Mouse (Mus musculus): ENCODE measurements at regions not wholly inside any gene's neighbourhood (a gene's known extent, or its start where the extent isn't known, plus 50 kb on each side); places are given as distances from the start of the nearest gene placed in this dataset.

DNA sequence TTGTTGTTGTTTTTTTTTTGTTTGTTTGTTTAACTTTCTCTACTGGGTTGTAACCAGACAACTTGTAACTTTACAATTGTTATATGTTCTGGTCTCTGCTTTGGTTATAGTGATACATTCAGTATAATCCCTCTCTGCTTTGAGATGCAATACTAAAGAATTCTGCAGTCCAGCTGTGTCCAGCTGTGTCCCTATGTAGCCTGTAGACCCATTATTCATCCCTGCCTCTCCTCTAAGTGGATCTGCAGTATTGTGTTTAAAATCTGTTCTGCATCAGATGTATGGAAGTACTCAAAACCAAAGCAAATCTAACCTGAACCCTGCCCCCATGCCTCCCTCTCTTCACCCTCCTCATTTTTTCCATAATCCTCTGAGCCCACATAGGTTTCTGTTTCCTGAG is 279.6 kb downstream of the Rps29 start:
- no peak for DNase-seq (ENCODE audit: low read depth)

DNA sequence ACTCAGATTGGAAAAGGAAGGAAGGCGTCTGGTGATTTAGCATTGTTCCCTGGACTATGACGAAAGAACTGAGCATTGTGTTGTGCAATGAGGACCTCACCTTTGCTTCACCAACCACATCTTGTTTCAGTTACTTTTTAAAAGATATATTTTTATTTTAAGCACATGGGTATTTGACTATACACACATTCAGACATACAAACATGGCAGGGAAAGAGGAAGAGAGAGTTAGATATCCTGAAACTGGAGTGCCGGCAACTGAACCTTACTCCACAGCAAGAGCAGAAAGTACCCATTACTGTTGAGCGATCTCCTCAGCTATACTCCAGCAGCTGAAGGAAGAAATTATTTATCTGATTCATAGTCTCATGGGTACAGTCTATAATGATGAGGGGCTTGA is 287.7 kb downstream of the Rps29 start:
- no peak for DNase-seq (ENCODE audit: low read depth)

DNA sequence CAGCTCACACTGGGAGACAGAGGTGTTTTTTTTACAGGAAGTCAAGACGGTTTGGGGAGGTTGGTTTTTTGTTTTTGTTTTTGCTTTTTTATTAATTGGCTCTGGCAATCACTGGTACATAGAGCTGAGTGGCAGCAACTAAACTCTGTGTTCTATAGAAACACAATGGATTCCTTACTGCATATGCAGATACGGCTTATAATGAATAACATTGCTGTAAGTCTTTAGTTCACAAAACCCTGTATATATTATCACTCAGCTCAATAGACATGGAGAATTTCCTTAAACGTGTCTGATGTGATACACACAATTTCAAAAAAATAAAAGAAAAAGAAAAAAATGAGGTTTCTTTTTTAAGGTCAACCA is 296.0 kb downstream of the Rps29 start:
- DNase-seq (ENCODE audit: low read depth) = no peak

DNA sequence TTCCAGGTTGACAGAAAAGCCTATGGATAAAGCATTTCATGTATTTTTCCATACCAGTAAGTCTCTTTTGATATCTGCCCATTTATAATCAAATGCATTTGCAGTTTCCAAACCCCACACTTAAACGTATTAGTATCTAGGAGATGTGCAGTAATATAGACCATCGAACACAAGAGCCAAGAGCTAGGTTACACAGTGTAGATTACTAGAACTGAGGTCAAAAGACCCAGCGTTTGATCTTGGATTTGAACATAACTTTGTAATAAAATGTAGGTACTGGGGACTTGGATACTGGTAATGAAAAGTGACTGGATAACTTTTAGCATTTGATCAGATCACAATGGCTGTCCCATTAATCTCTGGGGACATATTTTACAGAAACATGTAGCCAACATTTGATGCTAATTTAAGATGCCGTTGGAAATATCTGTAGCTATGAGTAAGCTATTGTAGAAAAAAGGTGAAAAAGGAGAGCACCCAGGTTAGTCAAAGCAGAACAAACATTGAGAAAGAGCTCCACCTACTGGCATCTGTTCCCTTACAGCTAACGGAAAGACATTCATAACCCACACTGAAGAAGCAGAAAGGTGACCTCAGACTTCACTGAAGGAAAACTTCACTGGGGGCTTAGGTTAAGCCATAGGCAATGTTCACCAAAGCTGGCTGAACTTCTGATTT is 296.5 kb downstream of the Rps29 start:
- no peak for DNase-seq (ENCODE audit: low read depth)

DNA sequence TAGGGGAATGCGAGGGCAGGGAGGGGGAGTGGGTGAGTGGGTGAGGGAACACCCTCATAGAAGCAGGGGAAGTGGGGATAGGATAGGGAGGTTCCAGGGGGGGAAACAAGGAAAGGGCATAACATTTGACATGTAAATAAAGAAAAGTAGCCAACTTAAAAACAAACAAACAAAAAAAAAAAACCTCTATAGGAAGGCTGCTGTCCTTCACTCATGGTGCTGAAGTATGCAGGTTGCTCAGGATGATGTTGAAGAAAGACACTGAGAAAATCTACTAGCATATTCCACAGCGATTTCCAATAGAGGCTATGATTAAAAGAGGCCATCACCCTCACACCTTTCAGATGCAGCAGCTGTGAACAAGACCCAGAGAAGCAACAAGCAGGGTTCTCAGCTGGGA is 298.7 kb downstream of the Rps29 start:
- DNase-seq (ENCODE audit: low read depth) = no peak

DNA sequence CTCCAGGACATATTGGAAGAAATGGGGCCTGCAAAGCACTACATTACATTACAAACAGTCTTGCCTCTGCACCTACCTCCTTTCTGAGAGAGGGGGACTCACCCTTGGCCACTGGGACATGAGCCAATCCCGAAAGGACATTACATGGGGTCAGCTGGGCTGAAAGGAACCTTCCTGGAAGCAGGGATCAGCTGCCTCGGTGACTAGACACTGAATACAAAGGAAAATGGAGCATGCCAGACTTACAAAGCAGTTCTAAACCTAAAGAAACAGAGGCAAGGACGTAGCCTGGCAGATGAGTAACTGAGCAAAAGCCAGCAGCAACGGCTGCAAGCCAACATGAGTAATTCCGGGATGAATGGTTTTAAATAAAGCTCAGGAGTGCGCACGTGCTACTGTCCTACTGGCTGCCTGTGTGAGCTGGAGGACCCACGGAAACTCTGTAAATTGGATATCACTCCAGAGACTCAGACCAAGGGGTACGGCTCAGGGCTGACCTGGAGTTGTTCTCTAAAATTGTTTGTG is 309.3 kb downstream of the Rps29 start:
- DNase-seq (ENCODE audit: low read depth) = no peak

DNA sequence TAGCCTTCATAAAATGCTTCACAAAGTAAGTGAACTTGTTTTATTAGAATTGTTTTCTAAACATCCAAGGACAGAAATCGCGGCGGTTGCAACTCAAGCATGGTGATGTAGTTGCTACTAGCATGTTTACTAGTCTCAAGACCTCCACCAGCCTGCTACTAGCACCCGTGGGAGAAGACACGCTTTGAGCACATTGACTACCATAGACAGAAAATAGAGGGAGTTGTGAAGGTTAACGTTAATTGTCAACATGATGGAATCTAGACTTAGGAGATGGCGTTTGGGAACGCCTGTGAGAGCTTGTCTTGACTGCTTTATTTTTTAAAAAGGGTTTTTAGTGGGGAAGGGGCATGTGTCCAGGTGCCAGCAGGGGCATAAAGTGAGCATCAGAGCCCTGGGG is 318.2 kb downstream of the Rps29 start:
- DNase-seq (ENCODE audit: low read depth) = no peak

DNA sequence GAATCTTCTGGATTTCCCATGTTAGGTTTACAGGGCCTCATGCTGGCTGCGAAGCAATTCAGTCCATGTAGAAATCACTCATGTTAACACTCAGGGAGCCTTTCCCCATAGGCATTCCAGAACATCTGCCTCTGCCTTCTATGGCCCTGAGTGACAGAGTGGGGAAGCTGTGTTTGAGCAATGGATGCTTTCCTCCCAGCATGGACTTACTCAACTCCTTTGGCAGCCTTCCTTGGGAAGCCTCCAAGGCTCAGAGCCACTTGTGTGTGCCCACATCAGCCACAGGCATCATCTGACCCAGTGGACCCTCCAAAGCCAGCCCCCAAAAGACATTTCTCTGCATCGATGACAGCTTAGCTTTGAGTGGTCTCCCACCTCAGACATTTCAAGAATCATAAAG is 318.8 kb downstream of the Rps29 start:
- DNase-seq (ENCODE audit: low read depth) = no peak

DNA sequence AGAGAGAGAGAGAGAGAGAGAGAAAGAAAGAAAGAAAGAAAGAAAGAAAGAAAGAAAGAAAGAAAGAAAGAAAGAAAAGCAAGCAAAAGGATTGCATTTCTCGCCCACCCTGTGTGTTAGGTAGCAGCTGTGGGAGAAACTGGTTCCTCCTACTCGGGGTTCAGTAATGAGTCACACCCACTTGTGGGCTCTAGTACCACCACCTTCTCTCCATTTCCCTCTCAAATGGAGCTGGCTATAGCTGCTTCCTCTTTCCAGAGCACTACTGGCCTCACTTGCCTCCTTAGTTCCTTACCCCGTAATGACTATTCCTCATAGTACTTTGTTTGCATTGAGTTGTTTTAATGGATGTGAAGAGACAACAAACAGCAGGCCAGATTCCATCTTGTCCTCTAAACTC is 323.0 kb downstream of the Rps29 start:
- DNase-seq (ENCODE audit: low read depth) = no peak

DNA sequence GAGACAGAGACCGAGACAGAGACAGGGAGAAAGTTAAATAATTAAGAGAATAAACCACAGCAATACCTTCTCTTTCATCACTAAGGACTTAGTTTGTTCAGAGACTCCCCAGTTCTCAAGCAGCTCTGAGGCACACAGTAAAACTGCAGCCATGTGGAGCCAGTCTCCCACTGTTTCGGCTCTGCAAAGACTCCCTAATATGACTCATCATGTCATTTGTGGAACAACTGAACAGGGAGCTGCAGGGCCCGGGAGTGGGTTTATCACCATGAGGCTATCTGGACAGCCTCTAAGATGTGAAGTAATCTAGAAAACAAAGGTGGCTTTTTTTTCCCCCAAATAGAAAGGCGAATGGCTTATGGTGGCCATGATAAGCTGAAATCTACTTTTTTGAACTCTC is 325.1 kb downstream of the Rps29 start:
- no peak for DNase-seq (ENCODE audit: low read depth)

DNA sequence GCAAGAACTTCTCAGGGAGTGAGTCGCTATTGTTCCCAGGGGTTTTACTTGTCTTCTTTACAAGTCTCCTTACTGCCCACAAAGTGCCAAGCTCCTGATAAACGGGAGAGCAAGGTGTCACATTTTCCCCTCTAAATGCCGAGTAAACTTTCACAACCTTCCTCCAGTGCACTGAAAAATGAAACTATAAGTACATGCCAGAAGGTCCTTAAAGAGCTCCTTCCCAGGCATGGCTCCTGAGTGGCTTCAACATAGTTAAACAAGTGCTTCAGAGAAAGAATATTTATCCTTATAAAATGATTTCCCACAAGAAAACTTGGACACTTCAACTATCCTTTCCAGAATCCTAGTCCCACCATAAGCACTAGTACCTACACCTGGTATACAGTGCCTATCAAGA is 329.6 kb downstream of the Rps29 start:
- DNase-seq (ENCODE audit: low read depth) = no peak

DNA sequence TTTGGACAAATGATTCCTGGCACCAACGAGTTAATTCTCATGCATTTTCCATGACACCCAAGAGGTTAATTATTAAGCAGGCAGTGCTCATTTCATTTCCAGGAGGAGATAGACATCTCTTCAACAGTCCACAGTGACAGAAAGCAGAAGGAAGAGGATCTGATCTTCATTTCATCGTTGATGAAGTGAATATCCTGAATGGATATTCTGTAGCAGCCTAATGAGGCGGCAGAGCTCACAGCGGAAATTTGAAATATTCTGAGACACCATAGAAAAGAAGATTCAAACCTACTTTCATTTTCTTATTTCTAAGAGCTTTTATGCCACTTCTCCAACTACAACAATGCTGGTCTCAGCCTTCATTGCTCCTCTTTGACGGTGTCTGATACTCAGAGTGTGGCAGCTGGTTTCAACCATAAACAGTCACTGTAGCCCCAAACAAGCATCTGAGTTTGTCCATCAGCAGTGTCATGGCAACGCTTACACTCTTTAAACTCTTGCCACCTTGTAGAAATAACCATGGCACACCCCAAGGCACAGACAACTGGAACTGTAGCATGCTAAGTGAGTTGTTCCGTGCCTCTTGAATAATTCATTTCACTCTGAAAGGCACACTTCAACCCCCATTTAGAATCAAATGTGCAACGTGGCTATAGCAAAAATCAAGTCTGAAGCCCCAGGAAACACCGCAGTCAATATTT is 331.3 kb downstream of the Rps29 start:
- no peak for DNase-seq (ENCODE audit: low read depth)

DNA sequence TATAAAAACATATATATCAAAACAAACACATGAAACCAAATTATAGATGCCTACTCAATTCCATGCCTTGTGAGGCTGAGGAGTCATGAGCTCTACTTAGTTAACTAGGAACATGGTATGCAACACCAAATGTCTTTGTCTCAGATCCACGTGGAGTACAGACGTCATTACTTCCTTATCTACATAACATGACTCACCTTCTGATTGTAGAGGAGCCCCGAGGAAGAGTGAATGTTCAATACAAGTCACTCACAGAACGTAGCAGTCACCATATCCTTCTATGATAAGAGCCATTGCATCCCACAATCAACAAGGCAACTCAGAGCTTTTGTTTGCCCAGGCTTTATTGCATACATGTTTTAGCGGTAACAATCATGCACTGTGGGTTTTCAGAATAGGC is 364.6 kb downstream of the Rps29 start:
- no peak for DNase-seq (ENCODE audit: low read depth)

DNA sequence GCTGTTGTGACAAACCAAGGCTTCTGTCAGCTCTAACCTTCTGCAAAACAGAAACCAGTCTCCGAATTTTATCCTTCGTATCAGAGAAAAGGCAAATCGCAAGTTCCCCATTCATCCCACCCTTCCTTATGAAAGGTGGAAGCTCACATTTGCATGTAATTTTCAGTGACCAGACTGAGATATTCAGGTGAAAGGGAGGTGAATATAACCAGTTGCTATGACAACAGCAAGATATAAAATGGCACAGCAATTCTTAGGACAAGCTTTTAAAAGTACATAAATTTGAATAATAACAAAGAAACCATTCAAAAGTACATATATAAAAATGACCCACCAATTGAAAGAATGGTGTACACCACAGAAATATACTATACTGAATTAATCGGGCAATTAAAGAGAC is 375.4 kb downstream of the Rps29 start:
- no peak for DNase-seq (ENCODE audit: low read depth)

DNA sequence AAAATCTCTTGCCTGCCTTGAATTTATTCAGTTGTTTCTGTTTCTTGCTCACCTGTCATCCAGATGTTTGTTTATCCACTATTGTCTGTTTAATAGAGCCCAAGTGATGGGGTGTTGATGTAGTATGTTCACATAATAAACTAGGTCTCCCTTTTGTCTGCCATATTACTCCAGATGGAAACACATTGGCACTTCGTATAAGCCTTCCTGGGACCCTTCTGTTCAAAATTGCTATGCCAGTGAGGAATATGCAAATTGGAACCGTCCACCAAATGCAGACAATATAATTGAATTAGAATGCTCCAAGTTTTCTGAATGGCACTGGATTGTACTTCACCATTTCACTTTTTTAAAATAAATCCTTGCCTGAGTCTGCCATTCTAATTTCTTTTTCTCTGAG is 383.5 kb downstream of the Rps29 start:
- DNase-seq (ENCODE audit: low read depth) = no peak

DNA sequence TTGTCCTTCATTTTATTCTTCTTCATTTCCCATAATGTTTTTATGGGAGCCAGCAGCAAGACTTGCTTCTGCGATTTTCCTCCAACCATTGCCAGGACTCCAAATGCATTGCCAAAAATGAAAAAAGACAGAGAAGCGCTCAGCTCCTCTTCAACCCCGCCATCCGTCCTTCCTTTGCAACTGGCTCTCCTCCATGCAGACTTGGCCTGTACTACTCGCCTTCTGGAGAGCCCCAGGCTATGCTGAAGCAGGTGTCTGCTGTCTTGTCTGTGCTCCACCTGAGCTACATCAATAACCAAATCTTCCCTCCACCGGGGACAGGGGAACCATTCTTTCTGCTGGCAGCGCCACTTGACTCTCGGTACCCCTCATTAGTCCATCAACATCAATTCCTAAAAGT is 384.2 kb downstream of the Rps29 start:
- DNase-seq (ENCODE audit: low read depth) = no peak

DNA sequence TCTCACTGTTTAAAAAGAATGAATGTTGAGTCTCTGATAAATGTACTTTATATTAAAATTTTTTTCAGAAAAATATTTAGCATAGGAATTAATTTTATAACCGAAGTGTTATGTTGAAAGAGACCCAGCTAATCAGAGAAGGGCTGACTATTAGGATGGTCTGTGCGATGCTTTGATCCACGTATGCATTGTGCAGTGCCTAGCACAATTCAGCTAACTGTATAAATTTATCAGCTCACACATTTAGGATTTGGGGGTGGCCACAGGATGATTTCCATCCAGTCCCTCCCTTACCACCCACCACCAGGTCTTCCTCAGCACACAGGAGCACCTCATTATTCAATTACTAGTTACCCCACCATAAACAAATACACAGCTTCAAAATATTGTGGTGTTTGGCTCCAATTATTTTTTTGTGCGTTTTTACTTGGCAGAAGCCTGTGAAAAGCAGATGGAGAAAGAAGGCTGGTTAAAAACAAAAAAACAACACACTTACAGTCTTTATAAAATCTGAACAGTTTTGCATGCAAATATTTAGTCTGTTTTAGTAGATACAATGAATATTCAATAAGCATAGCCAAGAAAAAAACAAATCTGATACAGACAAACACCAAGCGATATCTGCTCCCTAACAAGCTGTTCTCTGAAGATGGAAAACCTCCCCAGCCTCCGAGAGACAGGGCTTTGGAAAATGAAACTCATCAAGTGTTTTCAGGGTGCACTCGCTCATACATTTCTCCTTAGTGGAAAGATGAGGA is 400.5 kb downstream of the Rps29 start:
- no peak for DNase-seq (ENCODE audit: low read depth)

DNA sequence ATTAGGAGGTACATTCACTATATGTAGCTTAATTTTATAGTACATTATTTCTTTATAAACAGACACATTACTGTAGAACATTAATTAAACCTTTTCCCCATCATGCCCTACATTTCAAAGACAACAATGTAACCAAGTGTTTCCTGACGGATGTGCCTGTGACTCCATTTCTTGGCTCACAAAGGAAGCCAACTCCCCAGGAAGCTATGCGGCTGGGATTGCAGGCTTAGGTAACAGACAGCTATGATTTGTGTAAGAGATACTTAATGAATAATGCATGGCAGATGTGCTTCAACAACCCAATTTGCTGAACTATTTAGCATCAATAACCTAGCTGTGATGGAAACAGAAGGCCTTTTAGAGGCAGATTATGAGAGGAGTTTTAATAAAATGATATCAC is 430.1 kb downstream of the Rps29 start:
- DNase-seq (ENCODE audit: low read depth) = no peak

DNA sequence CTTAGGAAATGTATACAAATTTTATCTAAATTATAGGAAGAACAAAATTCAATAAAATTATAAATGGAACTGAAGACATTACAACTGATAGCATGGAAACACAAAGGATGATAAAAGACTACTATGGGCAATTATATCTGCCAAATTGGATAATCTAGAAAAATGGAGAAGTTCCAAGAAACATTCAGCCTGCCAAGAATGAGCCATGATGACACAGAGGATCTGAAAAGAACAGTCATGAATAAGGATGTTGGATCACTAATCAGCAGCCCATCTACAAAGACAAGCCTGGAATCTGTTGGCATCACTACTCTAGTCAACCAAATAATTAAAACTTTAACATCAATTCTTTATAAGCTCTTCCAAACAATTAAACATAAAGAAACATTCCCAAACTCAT is 440.0 kb downstream of the Rps29 start:
- no peak for DNase-seq (ENCODE audit: low read depth)

DNA sequence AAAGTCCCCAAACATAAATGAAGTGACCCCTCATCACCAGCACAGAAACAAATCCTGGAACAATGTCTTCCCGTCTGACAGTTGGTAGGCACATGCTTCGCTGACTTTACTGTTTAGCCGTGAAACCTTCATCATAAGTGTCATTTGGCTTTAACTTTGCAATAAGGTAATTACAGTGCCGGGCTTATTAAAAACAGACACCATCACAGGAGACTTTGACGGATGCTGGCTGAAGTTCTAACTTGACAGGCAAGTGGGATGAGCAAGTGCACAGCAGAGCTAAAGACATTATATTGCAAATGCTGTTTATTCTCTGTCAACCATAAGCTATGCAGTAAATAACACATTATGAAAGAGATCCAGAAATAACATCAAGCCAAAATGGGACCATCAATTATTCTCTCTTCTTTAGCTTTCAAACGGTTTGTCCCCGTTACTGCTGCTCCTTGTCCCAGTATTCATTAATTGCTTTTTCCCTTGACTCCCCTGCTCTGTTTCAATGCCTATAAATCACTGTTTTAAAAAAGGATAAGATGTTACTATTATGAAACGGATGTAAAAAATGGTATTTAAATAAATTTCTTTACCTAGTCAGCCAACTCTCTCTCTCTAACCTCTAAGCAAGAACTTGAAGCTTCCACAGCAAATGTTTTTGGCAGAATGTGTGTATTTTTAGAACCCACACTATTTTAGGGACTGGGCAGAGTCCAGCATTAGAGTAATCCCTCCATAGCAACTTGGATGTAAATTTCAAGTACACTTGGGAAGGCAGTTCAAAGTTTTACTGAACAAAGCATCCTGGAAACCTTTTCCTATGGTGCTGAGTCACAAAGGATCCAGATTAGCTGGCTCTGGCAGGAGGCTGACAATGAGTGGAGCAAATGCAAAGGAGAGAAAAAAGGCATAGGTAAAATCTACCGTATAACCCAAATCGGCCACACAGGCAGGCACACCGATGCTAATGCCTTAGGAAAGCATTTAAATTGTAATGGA is 464.4 kb downstream of the Rps29 start:
- DNase-seq (ENCODE audit: low read depth) = no peak

DNA sequence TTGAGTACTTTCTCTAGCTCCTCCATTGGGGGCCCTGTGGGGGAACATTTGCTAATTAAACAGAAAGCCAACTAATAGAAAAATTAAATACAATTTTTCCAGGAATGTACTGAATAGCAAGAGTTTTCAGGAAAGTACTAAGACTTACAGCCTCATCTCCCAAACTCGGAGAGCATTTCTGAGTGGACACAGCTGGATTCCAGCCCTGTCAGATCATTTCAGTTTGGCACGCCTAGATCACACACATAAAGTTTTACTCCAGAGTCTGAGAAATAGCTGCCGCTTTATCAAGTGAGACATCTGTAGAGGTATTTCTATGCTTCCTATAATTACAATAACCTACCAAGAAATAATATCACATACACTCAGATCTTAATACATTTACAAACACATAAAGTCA is 470.7 kb downstream of the Rps29 start:
- DNase-seq (ENCODE audit: low read depth) = no peak

DNA sequence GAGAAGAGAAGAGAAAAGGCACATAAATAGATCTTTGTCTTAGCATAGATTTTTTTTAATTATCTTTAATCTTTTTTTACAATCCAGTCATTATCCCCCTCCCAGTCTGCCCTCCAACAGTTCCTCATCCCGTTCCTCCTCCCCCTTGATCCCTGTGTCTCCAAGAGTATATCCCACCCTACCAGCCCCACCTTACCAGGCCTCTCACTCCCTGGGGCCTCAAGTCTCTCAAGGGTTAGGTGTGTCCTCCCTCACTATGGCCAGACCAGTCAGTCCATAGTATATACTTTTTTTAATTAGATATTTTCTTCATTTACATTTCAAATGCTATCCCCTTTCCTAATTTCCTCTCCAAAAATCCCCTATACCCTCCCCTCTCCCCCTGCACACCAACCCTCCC is 475.1 kb downstream of the Rps29 start:
- no peak for DNase-seq (ENCODE audit: low read depth)
